Mouse (Mus musculus) central nervous system, embryonic 11.5 days (tissue): ENCODE measurements around the gene Poc1a. TPM values are rescaled to one million over a fixed set of nuclear protein-coding genes. Genes with fewer than 3 reads are reported as not detected.

Source experiments
- polyA plus RNA-seq: library from polyadenylated mRNA; depleted of rRNA; stranded (reverse); fragments of >200 nt; gene quantifications from 2 replicates; pipeline ENCODE4 v1.2.3, GENCODE M21; 2012; rRNA removed

The Poc1a gene
- 22.6 and 28.3 TPM in 2 replicates for polyA plus RNA-seq

GRCm38 (mm10) chr9:106280808-106281544 is at the start of gene Poc1a:
Gene Poc1a, plus strand, starts transcription at chr9:106281061.

GRCm38 (mm10) chr9:106368112-106368717 is 87.4 kb downstream of the Poc1a start, which contains the start of gene Dusp7:
Gene Dusp7, plus strand, starts transcription at chr9:106368632.

Other genes starting within 250 kb of the Poc1a start
- 0.40 and 1.1 TPM in 2 replicates for gene Col6a4, start 184.3 kb upstream of the Poc1a start, polyA plus RNA-seq
- 1.5 and 1.7 TPM in 2 replicates for gene Glyctk, start 122.9 kb upstream of the Poc1a start, polyA plus RNA-seq
- 111 and 140 TPM in 2 replicates for gene Wdr82, start 110.1 kb upstream of the Poc1a start, polyA plus RNA-seq
- gene Ppm1m, start 81.3 kb upstream of the Poc1a start, polyA plus RNA-seq: 57.3 and 73.9 TPM in 2 replicates
- 34.1 and 51.3 TPM in 2 replicates for gene Twf2, start 78.0 kb upstream of the Poc1a start, polyA plus RNA-seq
- gene Tlr9, start 58.5 kb upstream of the Poc1a start, polyA plus RNA-seq: 0.10 and 0.17 TPM in 2 replicates
- gene Alas1, start 32.4 kb upstream of the Poc1a start, polyA plus RNA-seq: 63.8 and 68.5 TPM in 2 replicates
- gene Dusp7, start 87.6 kb downstream of the Poc1a start, polyA plus RNA-seq: 29.1 and 69.8 TPM in 2 replicates
- 1,012 and 1,237 TPM in 2 replicates for gene Rpl29, start 148.4 kb downstream of the Poc1a start, polyA plus RNA-seq
- 25.4 and 29.4 TPM in 2 replicates for gene Acy1, start 157.3 kb downstream of the Poc1a start, polyA plus RNA-seq
- gene Abhd14b, start 166.4 kb downstream of the Poc1a start, polyA plus RNA-seq: 4.7 and 12.0 TPM in 2 replicates
- gene Abhd14a, start 166.6 kb downstream of the Poc1a start, polyA plus RNA-seq: 34.1 and 40.0 TPM in 2 replicates
- 401 and 467 TPM in 2 replicates for gene Pcbp4, start 172.2 kb downstream of the Poc1a start, polyA plus RNA-seq
- 0.06 and 0.11 TPM in 2 replicates for gene Gpr62, start 184.9 kb downstream of the Poc1a start, polyA plus RNA-seq
- 41.6 and 78.4 TPM in 2 replicates for gene Rrp9, start 194.9 kb downstream of the Poc1a start, polyA plus RNA-seq
- gene Parp3, start 195.9 kb downstream of the Poc1a start, polyA plus RNA-seq: 1.5 and 2.2 TPM in 2 replicates
- not detected in 2 replicates for gene Iqcf1, start 218.9 kb downstream of the Poc1a start, polyA plus RNA-seq
- gene Iqcf5, start 233.5 kb downstream of the Poc1a start, polyA plus RNA-seq: not detected in 2 replicates